Mouse (Mus musculus) myocyte (in vitro differentiated cells): ENCODE measurements around the gene Tspan18.

Experiments used
- MAX ChIP-seq: IDR thresholded peaks from one replicate; pipeline ENCODE4 v1.6.1; 2011; ENCODE audit warnings: low read depth, mild to moderate bottlenecking, control low read depth
- MYOD1 ChIP-seq, 3 experiments: IDR thresholded peaks; one replicate each; pipeline ENCODE4 v1.6.1; 2011; ENCODE audit warnings: control low read depth in 2 of 3, low read depth in 2 of 3, mild to moderate bottlenecking in 2 of 3, moderate library complexity in 1 of 3; ENCODE audit not compliant: insufficient read length in 2 of 3, control insufficient read depth in 1 of 3
- POLR2A ChIP-seq: IDR thresholded peaks from one replicate; pipeline ENCODE4 v1.6.1; 2011; ENCODE audit warnings: low read depth, mild to moderate bottlenecking, control low read depth, moderate library complexity; ENCODE audit not compliant: insufficient read length

GRCm38 (mm10) chr2:93329120-93329519, 5.2 kb downstream of the Tspan18 start:
- TF ChIP-seq MAX (no peak), MYOD1 (IDR thresholded peaks at IDR 0.05; ENCODE audit: control insufficient read depth in 1 of 3, insufficient read length in 2 of 3, low read depth in 2 of 3) (no peak), POLR2A (no peak)
